Mouse (Mus musculus): ENCODE data around the gene Cdkn1a. TPM values are rescaled to one million over a fixed set of nuclear protein-coding genes. Genes with fewer than 3 reads are reported as not detected.
"Not testable (repeated sequence)": the region's sequence is repeated elsewhere in the genome, so short reads cannot be mapped to it uniquely, and the experiment has no call there.

The Cdkn1a gene
- total RNA-seq, 2 experiments from 2014 or later, result 34.2 to 40.4 TPM

DNA sequence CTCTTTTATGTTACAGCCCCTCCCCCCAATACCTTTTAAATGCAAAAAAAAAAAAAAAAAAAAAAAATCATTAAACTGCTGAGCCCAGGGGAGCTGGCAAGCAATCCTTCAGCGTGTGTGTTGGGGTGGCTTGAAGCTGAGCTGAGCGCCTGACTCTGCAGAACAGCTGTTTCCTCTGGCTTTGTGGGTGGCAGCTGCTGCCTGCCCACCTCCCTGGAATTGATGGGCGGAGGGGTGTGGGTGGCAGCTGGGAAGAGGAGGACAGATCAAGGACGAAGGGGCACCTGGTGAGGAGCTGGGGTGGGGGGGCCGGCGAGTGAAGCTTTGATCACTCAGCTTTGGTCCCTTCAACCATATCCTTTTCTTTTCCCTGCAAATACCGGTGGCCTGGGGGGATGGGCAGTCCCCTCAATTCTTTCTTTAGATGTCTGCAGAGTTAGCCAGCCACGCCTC, 34.1 kb upstream of the Cdkn1a start:
- intact Hi-C loops (cut with DNase I), result no loop called here
- DNase-seq (ENCODE audit: extremely low spot score in 1 of 2, low spot score in 2 of 2), result peak in 1 of 2 experiments; percentile 52

DNA sequence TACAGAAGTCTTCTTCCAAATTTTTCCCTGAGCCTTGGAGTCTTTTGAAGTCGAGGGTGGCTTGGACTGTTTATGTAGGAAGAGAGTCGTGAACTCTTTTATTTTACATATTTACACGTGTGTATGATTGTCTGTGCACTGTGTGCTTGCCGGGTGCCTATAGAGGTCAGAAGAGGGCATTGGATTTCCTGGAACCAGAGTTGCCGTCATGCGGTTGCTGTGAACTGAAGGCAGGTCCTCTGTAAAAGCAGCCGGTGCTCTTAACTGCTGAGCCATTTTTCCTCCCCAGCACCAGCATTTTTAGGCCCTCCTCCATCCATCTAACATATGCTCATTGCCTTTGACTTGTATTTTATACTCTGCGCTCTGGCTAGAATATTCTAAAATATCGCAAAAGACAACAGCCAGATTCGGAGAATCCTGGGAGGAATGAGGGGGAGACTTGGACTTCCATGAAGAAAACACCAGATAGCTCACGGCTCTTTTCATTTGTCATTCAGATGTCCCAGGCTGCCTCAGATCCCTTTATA, 33.4 kb upstream of the Cdkn1a start:
- intact Hi-C loops (cut with DNase I), result no loop called here
- DNase-seq (ENCODE audit: extremely low spot score in 1 of 2, low spot score in 2 of 2), result no peak

DNA sequence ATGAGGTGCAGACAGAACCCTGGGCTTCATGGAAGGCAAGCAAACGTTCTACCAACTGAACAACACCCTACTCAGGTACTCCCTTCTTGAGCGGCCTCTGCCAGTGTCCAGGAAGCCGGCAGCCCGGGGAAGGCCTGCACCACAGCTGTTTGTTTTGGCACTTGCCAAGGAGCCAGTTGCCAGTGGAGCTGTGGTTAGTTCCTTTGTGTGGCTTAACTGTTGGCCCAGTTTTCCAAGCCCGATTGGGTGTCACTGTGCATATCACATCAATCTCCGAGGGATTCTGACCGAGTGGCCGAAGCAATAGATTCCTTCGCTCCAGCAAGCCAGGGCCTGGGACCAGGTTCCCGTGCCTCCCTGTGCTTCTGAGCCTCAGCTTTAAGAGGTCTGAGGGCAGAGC, 32.8 kb upstream of the Cdkn1a start:
- peak in 1 of 2 experiments; percentile 58 for DNase-seq (ENCODE audit: extremely low spot score in 1 of 2, low spot score in 2 of 2)

DNA sequence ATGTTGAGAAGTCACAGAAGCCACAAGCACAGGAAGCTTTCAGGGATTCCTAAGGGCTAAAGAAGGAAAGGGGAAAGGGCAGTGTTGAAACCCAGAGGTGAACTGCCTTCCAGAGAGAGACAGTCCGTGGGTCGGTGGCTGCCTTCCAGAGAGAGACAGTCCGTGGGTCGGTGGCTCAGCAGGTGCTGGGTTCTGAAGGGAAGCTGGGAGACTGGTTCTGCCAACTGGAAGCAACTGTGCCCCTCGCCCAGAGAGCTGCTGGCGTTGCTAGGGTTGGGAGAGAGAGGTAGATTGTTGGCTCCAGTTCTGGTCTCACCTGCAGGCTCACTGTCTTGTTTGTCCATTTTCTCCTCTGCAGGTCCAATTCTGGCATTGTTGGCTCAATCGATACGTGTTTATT, 32.3 kb upstream of the Cdkn1a start:
- intact Hi-C loops (cut with DNase I), result no loop called here
- no peak for DNase-seq (ENCODE audit: extremely low spot score in 1 of 2, low spot score in 2 of 2)

More for the DNA sequence above, 32.8 kb upstream of the Cdkn1a start:
- intact Hi-C loops (cut with DNase I), result no loop called here

DNA sequence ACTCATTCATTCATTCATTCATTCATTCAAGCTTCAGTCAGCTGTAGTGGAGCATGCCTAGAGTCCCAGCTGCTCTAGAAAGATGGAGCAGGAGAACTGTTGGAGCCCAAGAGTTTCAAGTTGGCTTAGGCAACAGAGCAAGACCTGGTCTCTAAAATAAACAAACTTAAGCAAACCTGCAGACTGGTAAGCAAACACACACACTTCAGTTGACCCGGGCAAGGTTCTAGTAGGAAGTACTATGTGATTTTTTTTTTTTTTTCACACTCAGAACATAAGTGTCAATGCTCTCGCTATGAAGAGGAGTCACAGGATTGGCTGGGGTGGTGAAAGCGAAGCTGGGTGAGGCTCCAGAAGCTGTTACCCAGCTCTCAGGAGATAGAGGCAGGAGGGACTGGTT, 31.2 kb upstream of the Cdkn1a start:
- intact Hi-C loops (cut with DNase I), result no loop called here

DNA sequence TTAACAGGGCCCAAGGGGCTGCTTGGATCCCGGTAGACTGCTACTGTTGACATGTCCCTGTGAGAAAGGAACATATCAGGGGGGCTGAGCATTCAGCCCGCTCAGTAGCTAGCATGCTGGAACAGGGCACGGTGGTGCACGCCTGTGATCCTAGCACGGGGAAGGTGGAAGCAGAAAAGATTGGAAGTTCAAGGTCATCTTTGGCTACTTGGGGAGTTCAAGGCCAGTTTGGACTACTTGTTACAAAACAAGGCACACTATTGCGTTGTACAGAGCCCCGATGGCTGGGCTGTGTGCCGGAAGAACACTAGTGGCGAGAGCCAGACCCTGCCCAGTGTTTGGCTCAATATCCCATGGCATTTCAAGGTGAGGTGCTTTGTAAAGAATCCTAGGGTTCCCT, 29.8 kb upstream of the Cdkn1a start:
- intact Hi-C loops (cut with DNase I), result no loop called here
- DNase-seq (ENCODE audit: extremely low spot score in 1 of 2, low spot score in 2 of 2), result no peak

More for the DNA sequence above, 31.2 kb upstream of the Cdkn1a start:
- no peak for DNase-seq (ENCODE audit: extremely low spot score in 1 of 2, low spot score in 2 of 2)

DNA sequence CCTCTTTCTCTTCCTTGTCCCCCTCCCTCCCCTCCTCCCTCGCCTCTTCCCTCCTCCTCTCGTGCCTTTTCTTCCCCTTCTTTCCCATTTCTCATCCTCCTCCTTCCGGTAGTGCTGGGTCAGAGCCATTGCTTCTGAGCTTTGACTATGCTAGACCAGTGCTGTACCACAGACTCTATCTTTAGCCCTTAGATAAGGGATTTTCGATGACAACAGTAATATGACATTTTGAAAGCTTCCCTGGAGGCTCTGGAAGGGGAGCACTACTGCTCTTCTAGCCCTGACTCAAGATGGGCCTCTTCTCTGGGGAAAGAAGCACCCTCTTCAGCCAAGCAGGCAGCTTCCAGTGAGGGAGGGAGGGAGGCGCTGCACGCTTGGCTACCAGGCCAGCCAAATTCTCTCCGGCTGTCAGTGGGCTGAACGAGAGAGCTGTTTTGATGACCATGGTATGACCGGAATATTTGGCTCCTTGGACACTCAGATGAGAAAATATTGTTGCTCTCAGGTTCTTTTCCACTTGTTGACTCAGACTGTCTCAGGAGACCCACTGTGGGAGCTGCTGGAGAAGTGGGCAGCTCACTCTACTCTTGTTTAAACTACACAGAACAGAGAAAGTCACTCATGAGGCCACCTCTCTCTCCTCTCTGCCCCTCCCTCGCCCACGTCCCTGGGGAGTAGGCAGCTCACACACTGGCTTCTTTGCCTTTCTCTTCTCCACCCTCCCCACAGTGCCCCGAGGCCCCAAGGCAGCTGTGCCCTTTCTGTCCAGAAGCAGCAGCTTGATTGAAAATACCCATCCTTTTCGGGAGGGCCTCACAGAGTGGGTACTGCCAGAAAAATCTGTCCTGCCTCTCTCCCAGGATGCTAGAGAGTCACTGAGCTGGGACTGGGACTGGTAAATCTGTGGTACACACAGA, 28.4 kb upstream of the Cdkn1a start:
- intact Hi-C loops (cut with DNase I), result no loop called here
- DNase-seq (ENCODE audit: extremely low spot score in 1 of 2, low spot score in 2 of 2), result peak in 1 of 2 experiments; percentile 41

DNA sequence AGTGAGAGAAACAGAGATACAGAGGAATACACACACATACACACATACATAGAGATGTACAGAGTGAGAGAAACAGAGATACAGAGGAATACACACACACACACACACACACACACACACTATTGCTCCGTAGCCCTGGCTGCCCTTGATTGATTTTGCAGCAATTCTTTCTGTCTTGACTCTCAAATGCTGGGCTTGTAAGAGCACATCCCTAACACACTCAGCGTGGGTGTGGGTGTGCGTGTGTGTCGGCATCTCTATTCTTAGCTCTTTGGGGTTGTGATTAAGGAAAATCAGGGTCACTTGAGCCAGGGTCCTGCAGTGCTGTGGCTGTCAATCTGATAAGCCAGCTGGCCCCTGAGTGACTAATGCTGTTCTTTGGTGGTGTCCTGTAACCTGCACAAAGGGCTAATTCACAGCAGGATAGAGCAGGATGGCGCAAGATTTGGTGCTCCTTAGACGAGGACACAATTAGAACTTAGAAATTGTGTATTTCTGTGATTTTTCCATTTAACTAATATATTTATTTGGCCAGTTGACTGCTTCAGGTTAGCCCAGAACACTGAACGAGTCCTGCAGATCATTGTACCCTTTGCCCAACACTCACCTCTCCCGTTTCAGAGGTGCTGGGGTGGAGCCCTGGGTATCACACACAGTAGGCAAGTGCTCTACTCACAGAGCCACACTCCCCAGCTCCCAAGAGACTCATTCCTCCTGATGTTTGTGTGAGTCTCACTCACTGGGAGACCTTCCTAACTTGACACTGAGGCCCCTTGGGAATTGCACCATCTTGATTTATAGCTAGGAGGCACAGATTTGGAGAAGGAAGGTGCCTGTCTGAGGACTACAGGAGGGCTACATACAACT, 27.4 kb upstream of the Cdkn1a start:
- peak in 1 of 2 experiments; percentile 5 for DNase-seq (ENCODE audit: extremely low spot score in 1 of 2, low spot score in 2 of 2)
- intact Hi-C loops (cut with DNase I), result no loop called here

DNA sequence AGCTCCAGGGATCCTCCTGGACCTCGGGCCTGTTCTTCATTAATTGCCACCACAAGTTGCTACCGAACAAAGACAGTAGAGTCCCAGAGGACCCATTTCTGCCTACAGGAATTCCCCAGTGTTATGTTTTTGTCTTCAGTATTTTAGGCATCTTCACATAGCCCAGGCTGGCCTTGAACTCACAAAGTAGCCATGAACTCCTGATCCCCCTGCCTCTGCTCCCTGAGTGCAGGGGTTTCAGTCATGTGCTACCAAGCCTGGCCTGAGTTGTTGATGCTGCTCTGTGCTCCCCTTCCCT, 26.8 kb upstream of the Cdkn1a start:
- DNase-seq (ENCODE audit: extremely low spot score in 1 of 2, low spot score in 2 of 2), result peak in 1 of 2 experiments; percentile 7
- intact Hi-C loops (cut with DNase I), result no loop called here

DNA sequence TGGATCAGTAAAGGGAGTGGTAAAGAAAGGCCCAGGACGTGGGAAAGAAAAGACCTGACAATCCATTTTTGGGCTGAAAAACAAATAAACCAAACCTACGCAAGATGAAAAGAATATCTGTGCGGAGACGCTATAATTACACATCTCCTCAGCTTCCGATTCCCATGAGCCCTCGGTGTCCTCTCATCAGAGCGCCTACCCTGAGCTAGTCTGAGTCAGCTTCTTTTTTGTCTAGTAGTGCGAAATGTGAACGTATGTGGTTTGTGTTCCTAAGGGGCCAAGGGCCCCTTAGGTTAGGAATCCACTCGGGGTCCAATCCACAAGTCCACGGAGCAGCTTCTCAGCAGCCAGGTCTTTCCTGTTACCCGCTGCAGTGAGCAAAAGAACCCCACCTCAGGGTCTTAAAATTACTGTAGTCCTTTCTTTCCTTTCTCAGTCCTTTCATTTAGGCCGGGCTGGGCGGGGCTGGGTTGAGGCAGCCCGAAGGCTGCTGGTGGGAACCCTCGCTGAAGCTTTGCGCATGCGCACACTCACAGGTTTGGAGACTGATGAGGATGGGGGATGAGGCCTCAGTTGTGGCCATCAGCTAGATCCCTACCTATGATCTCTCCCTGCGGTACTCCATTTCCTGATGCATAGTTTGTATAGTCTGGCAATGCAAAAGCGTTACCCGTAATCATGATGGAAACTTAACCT, 25.4 kb upstream of the Cdkn1a start:
- no peak for DNase-seq (ENCODE audit: extremely low spot score in 1 of 2, low spot score in 2 of 2)
- intact Hi-C loops (cut with DNase I), result no loop called here

DNA sequence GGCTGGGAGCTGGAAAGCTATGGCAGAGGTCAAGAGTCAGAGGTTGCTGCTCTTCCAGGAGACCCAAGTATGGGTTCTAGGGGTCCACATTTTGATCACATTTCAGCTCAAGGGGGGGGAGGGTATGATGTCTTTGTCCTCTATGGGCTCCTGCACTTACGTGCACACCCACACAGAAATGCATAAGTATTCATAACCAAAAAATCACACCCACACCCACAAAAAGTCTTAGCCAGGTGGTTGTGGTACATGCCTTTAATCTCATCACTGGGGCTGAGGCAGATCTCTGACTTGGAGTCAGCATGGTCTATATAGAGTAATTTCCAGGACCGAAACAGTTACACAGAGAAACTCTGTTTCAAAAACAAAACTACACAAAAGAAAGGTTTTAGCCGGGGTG, 24.8 kb upstream of the Cdkn1a start:
- intact Hi-C loops (cut with DNase I), result no loop called here
- DNase-seq (ENCODE audit: extremely low spot score in 1 of 2, low spot score in 2 of 2), result no peak

DNA sequence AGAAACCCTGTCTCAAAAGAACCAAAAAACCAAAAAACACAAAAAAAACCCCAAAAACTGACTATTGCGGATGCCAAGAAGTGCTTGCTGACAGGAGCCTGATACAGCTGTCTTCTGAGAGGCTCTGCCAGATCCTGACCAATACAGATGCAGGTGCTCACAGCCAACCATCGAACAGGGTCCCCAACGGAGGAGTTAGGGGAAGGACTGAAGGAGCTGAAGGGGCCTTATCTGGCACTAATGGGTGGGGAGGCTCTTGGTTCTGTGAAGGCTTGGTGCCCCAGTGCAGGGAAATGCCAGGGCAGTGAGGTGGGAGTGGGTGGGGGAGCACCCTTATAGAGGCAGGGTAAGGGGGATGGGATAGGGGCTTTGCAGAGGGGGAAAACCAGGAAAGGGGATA, 23.4 kb upstream of the Cdkn1a start:
- DNase-seq (ENCODE audit: extremely low spot score in 1 of 2, low spot score in 2 of 2); intact Hi-C loops (cut with DNase I): not testable (repeated sequence)

DNA sequence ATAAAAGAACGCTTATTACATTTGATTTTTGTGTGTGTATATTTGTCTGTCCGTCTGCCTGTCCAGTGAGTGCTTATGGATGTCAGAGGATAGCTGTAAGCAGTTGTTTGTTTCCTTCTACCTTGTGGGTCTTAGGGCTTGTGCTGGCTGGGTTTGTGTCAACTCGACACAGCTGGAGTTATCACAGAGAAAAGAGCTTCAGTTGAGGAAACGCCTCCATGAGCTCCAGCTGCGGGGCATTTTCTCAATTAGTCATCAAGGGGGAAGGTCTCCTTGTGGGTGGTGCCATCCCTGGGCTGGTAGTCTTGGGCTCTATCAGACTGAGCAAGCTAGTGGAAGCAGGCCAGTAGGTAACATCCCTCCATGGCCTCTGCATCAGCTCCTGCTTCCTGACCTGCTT, 22.9 kb upstream of the Cdkn1a start:
- DNase-seq (ENCODE audit: extremely low spot score in 1 of 2, low spot score in 2 of 2), result no peak
- intact Hi-C loops (cut with DNase I), result no loop called here

DNA sequence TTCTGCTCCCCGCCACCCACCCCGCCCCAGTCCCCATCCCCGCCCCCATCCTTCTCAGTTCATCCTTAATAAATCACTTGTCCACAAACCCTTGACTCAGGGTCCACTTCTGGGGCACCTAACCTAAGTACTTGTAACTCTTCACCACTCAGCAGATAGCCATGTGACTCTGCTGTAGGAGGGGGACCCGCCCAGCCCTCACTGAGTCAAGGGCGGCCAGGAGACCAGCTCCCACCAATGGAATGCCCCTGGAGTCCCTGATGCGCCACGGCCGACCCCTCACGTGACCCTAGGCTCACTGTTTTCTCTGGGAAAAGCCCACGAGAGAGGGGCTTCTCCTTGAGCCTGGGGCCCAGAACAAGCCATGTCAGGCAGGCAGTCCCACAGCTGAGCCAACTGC, 21.7 kb upstream of the Cdkn1a start:
- intact Hi-C loops (cut with DNase I), result no loop called here
- DNase-seq (ENCODE audit: extremely low spot score in 1 of 2, low spot score in 2 of 2), result no peak

DNA sequence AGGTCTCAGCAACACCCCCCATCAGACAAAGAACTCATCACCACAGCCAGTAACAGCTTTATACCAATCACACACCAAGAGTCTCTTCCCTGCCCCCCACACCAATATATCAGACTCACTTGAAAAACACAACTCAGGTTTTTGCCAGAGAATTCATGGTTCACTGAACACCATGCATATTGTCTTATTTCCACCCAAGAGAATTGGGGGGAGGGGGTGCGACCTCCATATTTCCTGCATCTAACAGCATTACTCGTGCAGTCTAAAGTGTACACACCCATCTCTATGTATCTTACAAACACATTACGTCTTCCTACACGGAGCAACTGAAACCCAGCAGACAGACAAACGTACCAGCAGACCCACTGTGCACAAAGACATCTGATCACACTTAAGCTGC, 19.0 kb upstream of the Cdkn1a start:
- no peak for DNase-seq (ENCODE audit: extremely low spot score in 1 of 2, low spot score in 2 of 2)
- intact Hi-C loops (cut with DNase I), result no loop called here

DNA sequence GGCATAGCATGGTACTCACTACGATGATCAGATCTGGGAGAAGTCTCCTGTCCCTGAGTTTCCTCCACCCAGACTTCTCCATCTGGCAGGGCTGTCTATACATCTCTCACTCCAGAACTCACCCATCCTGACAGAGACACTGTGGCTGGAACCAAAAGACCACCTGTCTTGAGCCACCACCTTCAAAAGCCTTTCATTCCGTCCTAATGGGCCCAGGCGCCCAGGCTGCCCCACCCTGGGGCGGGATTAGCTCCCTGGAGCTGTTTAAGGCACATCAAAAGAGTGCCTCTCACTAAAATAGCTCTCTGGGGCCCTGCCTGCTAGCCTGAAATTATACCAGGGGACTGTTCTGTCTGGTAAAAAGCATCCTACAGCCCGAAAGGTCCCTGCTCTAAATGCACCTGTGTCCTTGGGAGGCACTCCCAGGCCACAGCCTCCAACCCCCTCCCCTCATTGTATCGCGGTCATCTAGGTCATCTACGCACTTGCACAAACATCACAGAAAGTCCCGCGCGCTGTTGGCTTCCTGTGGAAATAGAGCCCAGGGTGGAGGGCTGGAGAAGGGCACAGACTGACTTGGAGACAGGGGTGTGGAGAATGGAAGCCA, 18.0 kb upstream of the Cdkn1a start:
- intact Hi-C loops (cut with DNase I), result no loop called here
- DNase-seq (ENCODE audit: extremely low spot score in 1 of 2, low spot score in 2 of 2), result no peak

DNA sequence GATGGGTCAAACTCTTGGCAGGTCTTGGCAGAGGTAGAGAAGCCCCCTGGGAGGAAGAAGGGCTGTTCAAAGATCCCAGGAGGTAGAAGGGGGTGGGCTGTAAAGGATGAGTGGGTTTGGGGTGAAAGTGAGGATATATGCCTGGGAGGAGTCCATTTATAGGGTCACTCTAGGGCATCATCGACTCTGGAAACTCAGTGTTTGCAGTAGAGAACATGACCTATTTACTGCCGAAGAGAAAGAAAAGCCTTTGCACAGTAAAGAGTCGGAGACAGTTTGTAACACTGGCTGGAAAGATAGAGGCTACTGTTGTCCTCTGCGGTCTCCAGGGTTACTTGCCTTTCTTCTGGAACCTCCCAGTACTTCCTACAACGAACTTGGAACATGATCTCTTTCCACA, 17.5 kb upstream of the Cdkn1a start:
- DNase-seq (ENCODE audit: extremely low spot score in 1 of 2, low spot score in 2 of 2), result no peak
- intact Hi-C loops (cut with DNase I), result no loop called here

DNA sequence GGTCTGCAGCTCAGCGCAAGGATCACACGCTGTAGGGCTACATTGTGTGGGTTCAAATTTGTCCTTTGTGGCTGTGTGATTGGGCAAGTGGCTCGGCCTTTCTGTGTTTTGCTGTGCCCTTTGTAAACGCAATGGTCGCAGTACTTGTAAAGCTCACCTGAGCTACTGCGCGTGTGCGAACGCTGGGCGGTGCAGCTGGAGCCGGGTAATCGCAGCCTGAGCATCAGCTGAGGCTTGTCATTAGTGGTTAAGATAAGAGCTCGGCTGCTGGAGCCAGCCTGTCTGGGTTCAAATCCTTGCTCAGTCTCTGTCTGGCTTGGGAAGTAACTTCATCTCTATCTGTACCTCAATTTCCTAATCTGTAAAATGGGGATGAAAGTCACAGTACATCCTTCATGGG, 16.7 kb upstream of the Cdkn1a start:
- no peak for DNase-seq (ENCODE audit: extremely low spot score in 1 of 2, low spot score in 2 of 2)
- intact Hi-C loops (cut with DNase I), result no loop called here

DNA sequence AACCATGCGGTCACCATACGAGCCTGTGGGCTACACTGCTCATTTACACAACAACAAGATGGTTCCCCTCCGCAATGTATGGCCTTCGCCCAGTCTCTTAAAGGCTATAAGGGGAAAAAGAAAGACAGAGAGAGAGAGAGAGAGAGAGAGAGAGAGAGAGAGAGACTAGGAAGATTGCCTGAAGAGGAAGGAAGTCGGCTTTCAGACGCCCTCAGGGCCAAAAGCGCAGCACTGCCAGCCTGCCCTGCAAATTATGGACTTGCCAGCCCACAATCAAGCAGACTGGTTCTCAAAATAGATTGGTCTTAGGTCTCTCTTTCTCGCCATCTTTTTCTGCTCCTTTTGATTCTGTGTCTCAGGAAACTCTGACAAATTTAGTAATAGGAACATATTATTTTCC, 14.5 kb upstream of the Cdkn1a start:
- no peak for DNase-seq (ENCODE audit: extremely low spot score in 1 of 2, low spot score in 2 of 2)
- intact Hi-C loops (cut with DNase I), result no loop called here
